Mouse (Mus musculus) spleen, postnatal 4 days (tissue): ENCODE data around the gene 4933417A18Rik.
"Not testable (repeated sequence)": the region's sequence is repeated elsewhere in the genome, so short reads cannot be mapped to it uniquely, and the experiment has no call there.

ENCODE experiments used
- DNase-seq, 2 experiments: peaks; one replicate each; pipeline ENCODE4 v3.0.0; 2022; ENCODE audit warnings: low spot score in 2 of 2

4933417A18Rik gene

GRCm38 (mm10) chr13:34973770-34974169, 49.6 kb downstream of the 4933417A18Rik start:
- DNase-seq: no peak

GRCm38 (mm10) chr13:34976116-34976515, 51.9 kb downstream of the 4933417A18Rik start:
- DNase-seq: no peak

- no peak for DNase-seq
Measured at GRCm38 (mm10) chr13:34977410-34977809, 53.2 kb downstream of the 4933417A18Rik start.

- DNase-seq: not testable (repeated sequence)
Measured at GRCm38 (mm10) chr13:34978635-34979034, 54.4 kb downstream of the 4933417A18Rik start.

GRCm38 (mm10) chr13:34983479-34983878, 59.3 kb downstream of the 4933417A18Rik start:
- not testable (repeated sequence) for DNase-seq

GRCm38 (mm10) chr13:34991581-34992273, 67.5 kb downstream of the 4933417A18Rik start:
- DNase-seq: no peak

- no peak for DNase-seq
Measured at GRCm38 (mm10) chr13:34993085-34993484, 68.9 kb downstream of the 4933417A18Rik start.

GRCm38 (mm10) chr13:34993595-34993982, 69.4 kb downstream of the 4933417A18Rik start:
- DNase-seq: no peak

- peak; percentile 97 to 98 for DNase-seq
Measured at GRCm38 (mm10) chr13:34993983-34994811, 70.0 kb downstream of the 4933417A18Rik start.

- DNase-seq: peak in 1 of 2 experiments; percentile 15
Measured at GRCm38 (mm10) chr13:34995925-34996324, 71.7 kb downstream of the 4933417A18Rik start.
